Mouse (Mus musculus): ENCODE measurements around the gene Dbn1. TPM values are rescaled to one million over a fixed set of nuclear protein-coding genes. Genes with fewer than 3 reads are reported as not detected.

The Dbn1 gene
- polyA plus RNA-seq, 1 experiment, result 108 TPM

DNA sequence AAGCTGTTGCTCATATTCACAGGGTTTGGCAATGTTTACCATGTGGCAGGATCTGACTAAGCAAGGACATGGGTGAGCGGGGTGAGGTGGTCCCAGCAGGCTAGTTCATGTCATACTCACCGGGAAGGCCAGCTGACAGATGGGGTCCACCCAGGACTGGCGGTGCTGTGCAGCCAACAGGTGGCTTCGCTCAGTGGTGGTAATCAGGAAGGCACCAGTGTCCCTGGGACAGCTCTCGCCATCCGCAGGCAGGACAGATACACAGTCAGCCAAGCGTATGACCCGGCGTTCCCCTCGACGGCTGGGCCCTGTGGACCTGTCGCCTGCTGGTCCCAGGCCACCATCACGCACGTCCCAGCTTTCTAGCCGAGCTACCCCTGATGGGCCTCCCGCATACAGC is 39.3 kb upstream of the Dbn1 start:
- no peak overlapping the region for H3K27ac ChIP-seq (ENCODE audit: insufficient read depth, low read length)
- 32% methylated on average over 16 of the region's 16 CpGs for WGBS
- TF ChIP-seq POLR2A (IDR thresholded peaks at IDR 0.05; ENCODE audit: borderline replicate concordance, insufficient read depth, low read length), result no peak
- TF ChIP-seq CTCF (IDR thresholded peaks at IDR 0.05; ENCODE audit: borderline replicate concordance, insufficient read depth, low read depth, low read length), result no peak

DNA sequence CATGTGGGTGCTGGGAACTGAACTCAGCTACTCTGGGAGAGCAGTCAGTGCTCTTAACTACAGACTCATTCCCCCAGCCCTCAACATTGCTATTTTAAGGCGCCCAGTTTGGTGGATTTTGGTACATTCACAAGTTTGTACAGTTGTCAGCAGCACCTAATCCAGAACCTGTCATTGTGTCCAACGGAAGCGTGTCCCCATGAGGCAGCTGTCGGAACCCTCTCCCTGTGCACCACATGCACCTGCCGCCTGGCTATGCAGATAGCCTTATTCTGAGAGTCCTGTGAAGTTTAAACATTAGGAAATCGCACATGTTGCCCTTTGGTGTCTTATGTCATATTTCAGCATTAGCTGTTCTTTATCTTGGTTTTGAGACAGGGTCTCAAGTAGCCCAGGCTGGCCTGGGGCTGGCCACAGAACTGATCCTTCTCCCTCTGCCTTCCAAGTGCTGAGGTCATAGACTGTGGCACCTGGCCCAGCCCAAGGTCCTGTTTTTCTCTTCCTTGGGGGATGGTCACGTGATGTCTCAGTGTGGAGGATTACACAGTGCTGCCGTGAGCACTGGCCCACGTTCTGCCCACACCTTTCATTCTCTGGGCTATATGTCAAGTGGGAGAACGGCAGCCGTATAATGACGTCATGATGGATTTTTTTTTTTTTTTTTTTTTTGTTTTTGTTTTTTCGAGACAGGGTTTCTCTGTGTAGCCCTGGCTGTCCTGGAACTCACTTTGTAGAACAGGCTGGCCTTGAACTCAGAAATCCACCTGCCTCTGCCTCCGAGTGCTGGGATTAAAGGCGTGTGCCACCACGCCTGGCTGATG is 38.0 kb upstream of the Dbn1 start:
- no peak for TF ChIP-seq CTCF (IDR thresholded peaks at IDR 0.05; ENCODE audit: borderline replicate concordance, insufficient read depth, low read depth, low read length)
- TF ChIP-seq POLR2A (IDR thresholded peaks at IDR 0.05; ENCODE audit: borderline replicate concordance, insufficient read depth, low read length), result no peak
- no peak for DNase-seq
- no peaks in the 10 kb centered on the region for H3K4me1 ChIP-seq (ENCODE audit: control insufficient read depth, insufficient read depth, low read length)
- WGBS, result 74% methylated on average over 16 of the region's 16 CpGs
- H3K4me3 ChIP-seq (replicated peaks; ENCODE audit: insufficient read depth, low read depth, low read length), result no peak overlapping the region
- H3K27ac ChIP-seq (ENCODE audit: insufficient read depth, low read length), result no peak overlapping the region
- no peaks in the 10 kb centered on the region for H3K27me3 ChIP-seq (ENCODE audit: control insufficient read depth, insufficient read depth, low read length)

More for the DNA sequence above, 39.3 kb upstream of the Dbn1 start:
- H3K4me1 ChIP-seq (ENCODE audit: control insufficient read depth, insufficient read depth, low read length), result no peaks in the 10 kb centered on the region
- H3K27me3 ChIP-seq (ENCODE audit: control insufficient read depth, insufficient read depth, low read length), result no peaks in the 10 kb centered on the region
- no peak overlapping the region for H3K4me3 ChIP-seq (replicated peaks; ENCODE audit: insufficient read depth, low read depth, low read length)
- no peak for DNase-seq

- no peak for DNase-seq
- whole genome bisulfite sequencing, result 85% methylated on average over 23 of the region's 23 CpGs
- H3K27ac ChIP-seq (ENCODE audit: insufficient read depth, low read length), result no peak overlapping the region
- no peak overlapping the region for H3K4me3 ChIP-seq (replicated peaks; ENCODE audit: insufficient read depth, low read depth, low read length)
- TF ChIP-seq CTCF (IDR thresholded peaks at IDR 0.05; ENCODE audit: borderline replicate concordance, insufficient read depth, low read depth, low read length), result no peak
- no peaks in the 10 kb centered on the region for H3K4me1 ChIP-seq (ENCODE audit: control insufficient read depth, insufficient read depth, low read length)
- no peaks in the 10 kb centered on the region for H3K27me3 ChIP-seq (ENCODE audit: control insufficient read depth, insufficient read depth, low read length)
These were observed 36.2 kb upstream of the Dbn1 start for GRCm38 (mm10) chr13:55523951-55524600.

DNA sequence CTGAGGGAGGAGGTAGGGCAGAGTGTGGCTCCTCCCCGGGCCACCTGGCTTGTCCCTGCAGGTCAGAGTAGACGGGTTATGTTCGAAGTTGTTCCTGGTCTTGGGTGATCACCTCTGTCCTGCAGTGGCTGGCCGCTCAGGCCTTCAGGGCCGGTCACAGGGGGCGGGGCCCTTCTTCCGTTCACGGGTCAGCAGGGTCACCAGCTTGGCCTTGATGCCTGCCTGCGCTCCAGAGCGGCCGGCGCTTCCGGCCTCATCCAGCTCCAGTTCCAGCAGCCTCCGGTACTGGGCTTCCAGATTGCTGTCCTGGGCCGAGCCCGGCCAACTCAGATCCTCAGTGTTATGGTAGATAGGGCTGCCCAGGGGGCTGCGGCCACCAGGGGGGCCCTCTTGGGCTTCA is 35.4 kb upstream of the Dbn1 start:
- TF ChIP-seq CTCF (IDR thresholded peaks at IDR 0.05; ENCODE audit: borderline replicate concordance, insufficient read depth, low read depth, low read length), result no peak
- TF ChIP-seq POLR2A (IDR thresholded peaks at IDR 0.05; ENCODE audit: borderline replicate concordance, insufficient read depth, low read length), result no peak
- Histone ChIP-seq H3K27ac (ENCODE audit: insufficient read depth, low read length) (no peak overlapping the region), H3K4me1 (ENCODE audit: control insufficient read depth, insufficient read depth, low read length) (no peaks in the 10 kb centered on the region), H3K27me3 (ENCODE audit: control insufficient read depth, insufficient read depth, low read length) (no peaks in the 10 kb centered on the region), H3K4me3 (replicated peaks; ENCODE audit: insufficient read depth, low read depth, low read length) (no peak overlapping the region)
- 69% methylated on average over 17 of the region's 17 CpGs for WGBS
- no peak for DNase-seq

DNA sequence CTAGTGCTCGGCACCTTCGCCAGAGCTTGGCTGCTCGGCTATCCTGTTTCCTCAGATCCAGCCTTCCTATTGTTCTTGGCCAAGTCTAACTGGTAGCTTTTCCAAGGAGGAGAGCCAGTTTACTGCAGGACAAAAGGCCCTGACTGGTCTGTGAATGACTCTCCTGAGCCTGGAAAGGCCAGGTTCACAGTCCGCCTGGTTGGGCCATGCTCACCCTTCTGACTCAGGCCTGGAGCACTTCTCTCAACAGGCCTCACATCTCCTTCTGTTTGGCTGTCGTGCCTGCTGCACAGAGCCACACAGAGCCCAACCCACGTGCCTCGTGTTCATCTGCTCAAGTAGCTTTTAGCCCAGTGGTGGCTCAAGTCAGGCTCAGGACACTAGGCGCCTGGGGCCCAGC is 34.8 kb upstream of the Dbn1 start:
- no peak for DNase-seq
- no peak for TF ChIP-seq CTCF (IDR thresholded peaks at IDR 0.05; ENCODE audit: borderline replicate concordance, insufficient read depth, low read depth, low read length)
- no peak for TF ChIP-seq POLR2A (IDR thresholded peaks at IDR 0.05; ENCODE audit: borderline replicate concordance, insufficient read depth, low read length)
- no peaks in the 10 kb centered on the region for H3K4me1 ChIP-seq (ENCODE audit: control insufficient read depth, insufficient read depth, low read length)
- H3K27me3 ChIP-seq (ENCODE audit: control insufficient read depth, insufficient read depth, low read length), result no peaks in the 10 kb centered on the region
- H3K27ac ChIP-seq (ENCODE audit: insufficient read depth, low read length), result no peak overlapping the region
- 47% methylated on average over 8 of the region's 8 CpGs for WGBS
- no peak overlapping the region for H3K4me3 ChIP-seq (replicated peaks; ENCODE audit: insufficient read depth, low read depth, low read length)

- H3K27ac ChIP-seq (ENCODE audit: insufficient read depth, low read length), result no peak overlapping the region
- 27% methylated on average over 4 of the region's 4 CpGs for WGBS
These were observed 31.7 kb upstream of the Dbn1 start for GRCm38 (mm10) chr13:55519606-55520005.

DNA sequence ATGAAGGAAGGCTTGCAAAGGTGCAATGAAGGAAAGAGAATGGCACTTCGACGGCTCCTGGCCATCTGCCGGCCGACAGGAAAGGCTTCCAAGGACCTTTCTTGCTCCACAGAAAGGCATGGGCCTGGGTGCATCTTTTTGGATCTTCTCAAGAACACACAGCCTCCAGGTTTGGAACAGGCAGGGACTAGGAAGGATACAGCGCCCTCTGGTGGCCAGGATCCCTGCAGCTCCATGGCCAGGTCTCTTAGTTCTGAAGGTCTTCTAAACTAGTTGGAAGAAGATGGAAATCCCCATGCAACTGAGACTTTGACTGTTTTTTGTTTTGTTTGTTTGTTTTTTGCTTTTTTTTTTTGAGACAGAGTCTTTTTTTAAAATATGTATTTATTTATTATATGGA is 29.0 kb upstream of the Dbn1 start:
- WGBS, result under 1% methylated on average over 5 of the region's 5 CpGs
- H3K4me3 ChIP-seq (replicated peaks; ENCODE audit: insufficient read depth, low read depth, low read length), result no peak overlapping the region
- H3K27me3 ChIP-seq (ENCODE audit: control insufficient read depth, insufficient read depth, low read length), result no peaks in the 10 kb centered on the region
- H3K27ac ChIP-seq (ENCODE audit: insufficient read depth, low read length), result no peak overlapping the region
- H3K4me1 ChIP-seq (ENCODE audit: control insufficient read depth, insufficient read depth, low read length), result peaks cover 5% of the 10 kb centered on the region
- TF ChIP-seq CTCF (IDR thresholded peaks at IDR 0.05; ENCODE audit: borderline replicate concordance, insufficient read depth, low read depth, low read length), result peak; percentile 95
- no peak for TF ChIP-seq POLR2A (IDR thresholded peaks at IDR 0.05; ENCODE audit: borderline replicate concordance, insufficient read depth, low read length)
- peak; percentile 80 to 90 for DNase-seq

More at GRCm38 (mm10) chr13:55519606-55520005, 31.7 kb upstream of the Dbn1 start:
- DNase-seq, result no peak
- no peak for TF ChIP-seq CTCF (IDR thresholded peaks at IDR 0.05; ENCODE audit: borderline replicate concordance, insufficient read depth, low read depth, low read length)
- TF ChIP-seq POLR2A (IDR thresholded peaks at IDR 0.05; ENCODE audit: borderline replicate concordance, insufficient read depth, low read length), result no peak
- H3K27me3 ChIP-seq (ENCODE audit: control insufficient read depth, insufficient read depth, low read length), result no peaks in the 10 kb centered on the region
- H3K4me1 ChIP-seq (ENCODE audit: control insufficient read depth, insufficient read depth, low read length), result no peaks in the 10 kb centered on the region
- no peak overlapping the region for H3K4me3 ChIP-seq (replicated peaks; ENCODE audit: insufficient read depth, low read depth, low read length)

DNA sequence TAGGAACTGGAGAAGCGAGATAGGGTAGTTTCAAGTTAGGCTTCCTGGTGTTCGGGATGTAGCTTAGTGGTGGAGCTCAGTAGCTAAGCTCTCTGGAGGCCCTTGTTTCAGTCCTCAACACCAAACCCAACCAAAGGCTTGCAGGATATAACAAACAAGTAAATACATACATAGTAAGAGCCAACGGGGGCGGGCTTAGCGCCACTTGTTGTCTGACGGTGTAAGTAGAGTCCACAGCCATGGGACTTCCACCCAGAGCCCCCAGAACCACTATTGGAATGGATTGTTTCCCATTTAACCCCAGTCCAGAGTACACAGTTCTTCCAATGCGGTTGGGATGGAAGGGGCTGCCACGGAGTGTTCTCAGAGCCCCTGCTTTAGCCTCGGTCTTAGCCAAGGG is 25.9 kb upstream of the Dbn1 start:
- Histone ChIP-seq H3K4me3 (replicated peaks; ENCODE audit: insufficient read depth, low read depth, low read length) (no peak overlapping the region), H3K4me1 (ENCODE audit: control insufficient read depth, insufficient read depth, low read length) (peaks cover 5% of the 10 kb centered on the region), H3K27ac (ENCODE audit: insufficient read depth, low read length) (no peak overlapping the region), H3K27me3 (ENCODE audit: control insufficient read depth, insufficient read depth, low read length) (no peaks in the 10 kb centered on the region)
- 34% methylated on average over 9 of the region's 9 CpGs for WGBS
- TF ChIP-seq CTCF (IDR thresholded peaks at IDR 0.05; ENCODE audit: borderline replicate concordance, insufficient read depth, low read depth, low read length) (no peak), POLR2A (IDR thresholded peaks at IDR 0.05; ENCODE audit: borderline replicate concordance, insufficient read depth, low read length) (no peak)
- no peak for DNase-seq

Data from cerebellum, adult 2 months (tissue).